Mouse (Mus musculus) midbrain, embryonic 14.5 days (tissue): Measurements from ENCODE around the gene Cntnap4. TPM values are rescaled to one million over a fixed set of nuclear protein-coding genes. Genes with fewer than 3 reads are reported as not detected.

Experiments used
- ATAC-seq: fragments of 200-750 bp; cut with Nextera tagmentation; 2 replicates; pipeline ENCODE4 v1.8.0; 2017; ENCODE audit warnings: moderate number of reproducible peaks, moderate library complexity; ENCODE audit not compliant: low FRiP score, low TSS enrichment
- DNase-seq: peaks from one replicate; pipeline ENCODE4 v3.0.0-alpha.2; 2015
- H3K27ac ChIP-seq: fragments of 300-500 bp; sonication (generic); replicated peaks from 2 replicates; pipeline ENCODE4 v1.5.1; 2014; ENCODE audit warnings: mild to moderate bottlenecking, low read depth, low read length, moderate library complexity
- H3K27me3 ChIP-seq: fragments of 300-500 bp; sonication (generic); 2 replicates; pipeline ENCODE4 v1.6.1; 2014; ENCODE audit warnings: low read length, control low read depth, mixed read lengths; ENCODE audit not compliant: control insufficient read depth, insufficient read depth
- H3K36me3 ChIP-seq: fragments of 300-500 bp; sonication (generic); 2 replicates; pipeline ENCODE4 v1.6.1; 2014; ENCODE audit warnings: low read length, control low read depth; ENCODE audit not compliant: control insufficient read depth, insufficient read depth
- H3K4me1 ChIP-seq: fragments of 300-500 bp; sonication (generic); 2 replicates; pipeline ENCODE4 v1.6.1; 2014; ENCODE audit warnings: mild to moderate bottlenecking, antibody characterized with exemption, low read length, control low read depth; ENCODE audit not compliant: control insufficient read depth, insufficient read depth
- H3K4me2 ChIP-seq: fragments of 300-500 bp; sonication (generic); 2 replicates; pipeline ENCODE4 v1.6.1; 2014; ENCODE audit warnings: mild to moderate bottlenecking, low read length, moderate library complexity
- H3K4me3 ChIP-seq: fragments of 300-500 bp; sonication (generic); replicated peaks from 2 replicates; pipeline ENCODE4 v1.5.1; 2014; ENCODE audit warnings: low read depth, low read length
- H3K9ac ChIP-seq: fragments of 300-500 bp; sonication (generic); replicated peaks from 2 replicates; pipeline ENCODE4 v1.6.1; 2014; ENCODE audit warnings: mild to moderate bottlenecking, low read length, moderate library complexity
- H3K9me3 ChIP-seq: fragments of 300-500 bp; sonication (generic); 2 replicates; pipeline ENCODE4 v1.6.1; 2016; ENCODE audit warnings: low read length, control low read depth, mixed read lengths; ENCODE audit not compliant: control insufficient read depth
- WGBS: fragments of 180-500 bp; shearing (Covaris S2); extraction: QIAGEN DNeasy Blood & Tissue Kit; methylation state at CpG from one replicate; pipeline ENCODE4 v1.1.7; 2014; 5-methylcytosine and 5-hydroxymethylcytosine counted together
- polyA plus RNA-seq: library from polyadenylated mRNA; unstranded; fragments of >200 nt; fragmentation: Nextera tagmentation; extraction: Ambion mirVana; gene quantifications from 2 replicates; pipeline ENCODE4 v1.2.1, GENCODE M21; 2014

Gene Cntnap4
- polyA plus RNA-seq, 1 experiment from 2014 or later, result 19.0 TPM

DNA sequence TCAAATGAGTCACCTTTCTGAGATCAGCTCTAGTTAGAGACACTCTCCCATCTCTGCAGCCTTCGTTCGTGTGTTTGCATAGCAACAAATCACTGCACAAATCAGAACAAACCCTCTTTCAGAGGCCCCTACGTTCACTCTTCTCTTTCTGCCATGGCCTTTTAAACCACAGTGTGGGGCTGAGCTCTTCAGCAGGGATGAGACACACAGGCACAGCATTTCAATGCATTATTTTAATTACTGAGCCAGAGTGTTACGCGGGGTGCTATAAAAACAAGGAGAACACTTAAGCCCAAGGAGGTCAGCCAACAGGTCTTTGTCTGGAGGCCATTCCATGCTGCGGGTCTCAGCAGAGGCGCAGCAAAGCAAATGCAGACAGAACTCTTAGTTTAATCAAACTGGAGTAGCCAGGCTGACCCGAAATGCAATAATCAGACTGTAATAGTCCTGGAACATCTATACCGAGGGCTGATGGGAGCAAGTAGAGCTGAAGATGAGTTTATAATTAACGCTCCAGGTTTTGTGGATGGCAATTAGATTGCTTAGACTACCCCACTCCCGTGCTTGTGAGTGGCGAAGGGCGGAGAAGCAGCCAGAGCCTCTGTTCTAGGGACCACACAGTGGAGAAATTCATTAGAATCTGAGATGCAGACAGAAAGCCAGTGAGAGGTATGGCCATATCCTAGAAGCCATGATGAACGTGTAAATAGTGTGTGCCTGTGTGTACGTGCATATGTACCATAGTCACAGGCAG lies 26.4 kb downstream of the Cntnap4 start:
- no peak for ATAC-seq

DNA sequence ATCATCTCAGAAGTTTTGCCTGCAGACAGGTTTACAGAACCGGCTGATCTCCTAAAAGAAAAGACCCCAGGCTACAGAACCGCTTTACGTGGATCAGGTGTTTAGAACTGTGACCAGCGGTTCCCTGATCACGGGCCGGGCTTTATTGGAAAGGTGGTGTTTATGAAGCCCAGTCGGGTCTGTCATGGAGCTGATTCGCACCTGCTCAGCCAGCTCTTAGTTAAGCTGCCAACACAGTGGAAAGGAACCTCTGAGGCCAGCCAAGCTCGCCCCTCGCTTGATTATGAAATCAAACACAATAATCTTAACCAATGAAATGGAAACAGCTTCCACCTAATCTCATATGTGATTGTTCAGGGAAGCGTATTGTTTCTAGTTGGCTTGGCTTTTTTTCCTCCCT lies 30.1 kb downstream of the Cntnap4 start:
- no peaks in the 10 kb centered on the region for H3K27me3 ChIP-seq
- no peak overlapping the region for H3K4me2 ChIP-seq
- DNase-seq, result no peak
- no peak overlapping the region for H3K4me3 ChIP-seq
- no peaks in the 10 kb centered on the region for H3K36me3 ChIP-seq
- H3K9ac ChIP-seq, result no peak overlapping the region
- no peak overlapping the region for H3K27ac ChIP-seq
- no peak for ATAC-seq
- 86% methylated on average over 11 of the region's 11 CpGs for WGBS
- no peaks in the 10 kb centered on the region for H3K4me1 ChIP-seq
- no peaks in the 10 kb centered on the region for H3K9me3 ChIP-seq

More for the DNA sequence above, 26.4 kb downstream of the Cntnap4 start:
- no peak overlapping the region for H3K4me2 ChIP-seq
- no peaks in the 10 kb centered on the region for H3K36me3 ChIP-seq
- no peak overlapping the region for H3K9ac ChIP-seq
- H3K4me1 ChIP-seq, result no peaks in the 10 kb centered on the region
- H3K9me3 ChIP-seq, result no peaks in the 10 kb centered on the region
- H3K27me3 ChIP-seq, result no peaks in the 10 kb centered on the region
- DNase-seq, result peak; percentile 30
- H3K27ac ChIP-seq, result no peak overlapping the region
- WGBS, result 69% methylated on average over 15 of the region's 15 CpGs
- no peak overlapping the region for H3K4me3 ChIP-seq

DNA sequence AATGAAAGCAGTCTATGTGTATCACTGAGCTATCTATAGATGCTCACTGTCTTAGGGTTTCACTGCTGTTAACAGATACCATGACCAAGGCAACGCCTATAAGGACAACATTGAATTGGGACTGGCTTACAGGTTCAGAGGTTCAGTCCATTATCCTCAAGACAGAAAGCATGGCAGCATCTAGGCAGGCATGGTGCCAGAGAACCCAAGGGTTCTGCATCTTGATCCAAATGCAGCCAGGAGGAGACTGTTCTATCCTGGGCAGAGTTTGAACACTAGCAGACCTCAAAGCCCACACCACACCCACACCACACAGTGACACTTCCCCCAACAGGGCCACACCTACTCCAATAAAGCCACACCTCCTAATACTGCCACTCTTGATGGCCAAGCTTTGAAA lies 31.3 kb downstream of the Cntnap4 start:
- Histone ChIP-seq H3K27ac (no peak overlapping the region), H3K4me3 (no peak overlapping the region), H3K9ac (no peak overlapping the region), H3K27me3 (no peaks in the 10 kb centered on the region), H3K36me3 (no peaks in the 10 kb centered on the region), H3K4me2 (no peak overlapping the region), H3K9me3 (no peaks in the 10 kb centered on the region), H3K4me1 (no peaks in the 10 kb centered on the region)
- ATAC-seq (no peak), DNase-seq (no peak)
- WGBS, result 90% methylated on average over 1 of the region's 1 CpGs

DNA sequence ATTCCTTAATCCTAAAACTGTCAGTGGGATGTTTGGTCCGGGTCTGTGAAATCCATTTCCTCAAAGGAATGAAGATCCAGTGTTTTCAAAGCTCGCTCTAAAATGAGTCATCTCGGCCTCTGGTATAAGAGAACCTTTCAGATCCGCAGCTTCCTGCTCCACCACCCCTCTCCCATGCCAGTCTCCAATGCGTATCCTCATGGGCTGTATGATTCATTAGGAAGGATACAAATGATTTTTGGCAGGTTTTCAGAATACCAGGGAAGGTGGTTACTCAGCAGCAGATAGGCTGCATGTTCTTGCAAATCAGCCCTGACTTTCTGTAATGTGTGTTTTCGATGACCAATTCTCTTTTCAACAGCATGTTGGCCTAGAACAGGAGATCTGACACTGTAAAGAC lies 40.3 kb downstream of the Cntnap4 start:
- H3K9ac ChIP-seq, result no peak overlapping the region
- no peaks in the 10 kb centered on the region for H3K9me3 ChIP-seq
- H3K4me2 ChIP-seq, result no peak overlapping the region
- no peaks in the 10 kb centered on the region for H3K27me3 ChIP-seq
- no peaks in the 10 kb centered on the region for H3K36me3 ChIP-seq
- no peak for ATAC-seq
- H3K4me3 ChIP-seq, result no peak overlapping the region
- H3K4me1 ChIP-seq, result no peaks in the 10 kb centered on the region
- WGBS, result 82% methylated on average over 6 of the region's 6 CpGs
- no peak for DNase-seq
- no peak overlapping the region for H3K27ac ChIP-seq

DNA sequence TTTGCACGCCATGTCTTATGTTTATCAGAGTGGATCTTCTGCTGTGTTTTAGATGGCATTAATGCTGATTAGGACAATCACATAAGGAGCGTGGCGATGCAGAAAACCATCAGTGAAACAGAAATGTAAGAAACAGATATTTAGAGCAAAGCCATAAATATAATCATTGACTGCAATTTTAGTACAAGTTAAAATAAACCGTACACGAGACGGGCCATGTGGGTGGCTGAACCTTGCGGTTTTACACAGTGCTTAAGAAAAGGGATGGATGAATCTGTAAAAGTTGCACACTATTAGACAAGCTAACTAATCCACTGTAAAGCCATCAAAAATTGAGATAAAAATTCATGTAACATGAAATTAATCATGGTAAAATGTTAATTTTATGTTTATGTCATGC lies 58.9 kb downstream of the Cntnap4 start:
- Histone ChIP-seq H3K4me2 (no peak overlapping the region), H3K9me3 (no peaks in the 10 kb centered on the region), H3K36me3 (no peaks in the 10 kb centered on the region), H3K4me3 (no peak overlapping the region), H3K4me1 (no peaks in the 10 kb centered on the region), H3K27ac (no peak overlapping the region), H3K9ac (no peak overlapping the region), H3K27me3 (no peaks in the 10 kb centered on the region)
- no peak for DNase-seq
- ATAC-seq, result no peak
- WGBS, result 86% methylated on average over 7 of the region's 7 CpGs

DNA sequence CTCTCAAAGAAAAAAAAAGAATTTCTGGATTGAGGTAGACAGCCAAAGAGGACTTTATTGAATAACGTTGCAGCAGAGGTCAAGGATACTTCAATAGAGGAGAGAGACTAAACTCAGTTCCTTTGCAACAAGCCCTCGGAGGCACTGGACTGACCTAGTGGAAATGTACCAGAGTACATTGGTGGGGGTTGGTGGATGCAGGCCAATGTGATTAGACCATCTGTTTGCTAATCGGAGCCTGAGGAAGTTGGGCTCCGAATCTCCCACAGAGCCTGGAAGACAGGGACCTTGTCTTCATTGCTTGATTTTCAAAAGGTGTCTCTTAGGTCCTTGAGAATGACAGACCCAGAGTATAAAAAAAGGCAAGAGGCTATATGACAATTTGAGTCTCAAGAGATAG lies 82.8 kb downstream of the Cntnap4 start:
- ATAC-seq, result no peak

DNA sequence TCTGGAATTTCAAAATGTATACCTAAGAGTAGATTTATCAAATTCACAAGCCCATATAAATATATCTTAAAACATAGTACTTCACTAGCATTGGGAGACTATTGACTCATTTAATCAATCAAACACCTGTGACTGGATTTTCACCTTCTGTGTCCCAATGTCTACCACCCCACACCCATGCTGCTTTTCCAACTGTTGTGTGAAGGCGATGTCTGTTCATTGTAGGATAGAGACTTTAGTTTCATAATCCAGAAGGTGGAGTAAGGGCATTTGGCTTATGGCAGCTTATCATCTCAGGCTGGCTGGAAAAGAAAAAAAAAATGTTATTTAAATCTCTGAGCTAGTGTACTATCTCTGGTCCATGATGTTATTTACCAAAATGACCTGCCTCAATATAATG lies 83.4 kb downstream of the Cntnap4 start:
- no peak for DNase-seq
- no peaks in the 10 kb centered on the region for H3K36me3 ChIP-seq
- WGBS, result 97% methylated on average over 1 of the region's 1 CpGs

More for the DNA sequence above, 82.8 kb downstream of the Cntnap4 start:
- Histone ChIP-seq H3K36me3 (no peaks in the 10 kb centered on the region), H3K9me3 (no peaks in the 10 kb centered on the region), H3K27me3 (no peaks in the 10 kb centered on the region), H3K4me1 (no peaks in the 10 kb centered on the region), H3K9ac (no peak overlapping the region), H3K4me2 (no peak overlapping the region), H3K27ac (no peak overlapping the region), H3K4me3 (no peak overlapping the region)
- 87% methylated on average over 4 of the region's 4 CpGs for whole genome bisulfite sequencing
- no peak for DNase-seq

DNA sequence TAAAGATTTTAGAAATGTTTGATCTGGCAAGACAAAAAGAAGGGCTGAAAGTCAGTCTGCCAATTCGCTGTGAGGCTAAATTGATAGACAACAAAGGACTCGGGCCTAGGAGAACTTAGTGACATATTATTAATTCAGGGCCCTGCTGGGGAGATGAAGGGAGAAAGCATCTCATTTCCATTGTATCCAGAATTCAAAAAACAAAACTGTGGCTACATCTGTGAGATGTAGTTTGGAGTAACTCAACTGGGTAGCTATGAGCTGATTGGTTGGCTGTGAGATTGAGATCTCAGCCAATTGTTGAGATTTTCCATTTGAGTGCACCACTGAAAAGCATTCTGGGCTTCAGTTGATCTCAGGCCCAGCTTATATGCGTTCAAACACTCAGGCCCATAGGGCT lies 84.2 kb downstream of the Cntnap4 start:
- no peaks in the 10 kb centered on the region for H3K27me3 ChIP-seq
- H3K27ac ChIP-seq, result no peak overlapping the region; the same call in 1 of the 2 replicates
- ATAC-seq (no peak), DNase-seq (peak; percentile 35)
- H3K4me2 ChIP-seq, result no peak overlapping the region
- 37% methylated on average over 3 of the region's 3 CpGs for WGBS
- H3K36me3 ChIP-seq, result no peaks in the 10 kb centered on the region
- no peaks in the 10 kb centered on the region for H3K9me3 ChIP-seq
- H3K4me1 ChIP-seq, result no peaks in the 10 kb centered on the region
- no peak overlapping the region for H3K9ac ChIP-seq
- H3K4me3 ChIP-seq, result no peak overlapping the region

More for the DNA sequence above, 83.4 kb downstream of the Cntnap4 start:
- Histone ChIP-seq H3K4me1 (no peaks in the 10 kb centered on the region), H3K9ac (no peak overlapping the region), H3K4me2 (no peak overlapping the region), H3K4me3 (no peak overlapping the region), H3K27ac (no peak overlapping the region), H3K9me3 (no peaks in the 10 kb centered on the region), H3K27me3 (no peaks in the 10 kb centered on the region)
- ATAC-seq, result no peak

DNA sequence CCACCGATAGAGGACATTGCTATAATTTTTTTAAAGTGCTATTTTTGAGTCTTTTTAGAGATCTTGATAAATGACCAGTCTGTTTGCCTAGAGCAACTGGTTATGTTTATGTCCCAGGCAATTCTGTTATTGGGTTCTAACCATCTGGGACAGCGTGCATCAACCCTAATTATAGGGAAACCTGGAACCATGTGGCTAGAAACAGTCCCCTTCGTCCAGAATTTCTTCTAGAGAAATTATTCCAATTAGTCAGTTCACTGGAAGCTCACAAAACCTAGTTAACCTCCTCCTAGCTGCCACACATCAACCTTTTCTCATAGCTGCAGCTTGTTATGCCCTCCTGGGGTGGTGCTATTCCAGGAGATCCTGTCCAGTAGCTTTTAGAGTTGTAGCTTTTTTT lies 94.2 kb downstream of the Cntnap4 start:
- DNase-seq (no peak), ATAC-seq (no peak)
- Histone ChIP-seq H3K27me3 (no peaks in the 10 kb centered on the region), H3K4me2 (no peak overlapping the region), H3K9ac (no peak overlapping the region), H3K9me3 (no peaks in the 10 kb centered on the region), H3K27ac (no peak overlapping the region), H3K4me3 (no peak overlapping the region), H3K4me1 (no peaks in the 10 kb centered on the region), H3K36me3 (no peaks in the 10 kb centered on the region)
- 81% methylated on average over 3 of the region's 3 CpGs for WGBS
